Mouse (Mus musculus) heart, adult 2 months (tissue): ENCODE measurements at regions not wholly inside any gene's neighbourhood (a gene's known extent, or its start where the extent isn't known, plus 50 kb on each side); places are given as distances from the start of the nearest gene placed in this dataset.

Source experiments
- CTCF ChIP-seq: fragments of 200-600 bp; IDR thresholded peaks from 2 replicates; pipeline ENCODE4 v1.8.1; 2022; ENCODE audit warnings: antibody characterized with exemption, mild to moderate bottlenecking, moderate library complexity
- EP300 ChIP-seq: fragments of 200-500 bp; IDR thresholded peaks from 2 replicates; pipeline ENCODE4 v1.6.1; 2011; ENCODE audit warnings: low read depth, low read length, control low read depth; ENCODE audit not compliant: insufficient read depth

- TF ChIP-seq CTCF (no peak), EP300 (no peak)
These were observed 517.8 kb downstream of the Vrk1 start for GRCm38 (mm10) chr12:106527699-106528434.
